Mouse (Mus musculus) thymus, postnatal 4 days (tissue): Measurements from ENCODE around the gene Zfp583.

Experiments used
- DNase-seq: peaks from one replicate; pipeline ENCODE4 v3.0.0; 2021

Gene Zfp583

GRCm38 (mm10) chr7:6285842-6286705, 45.0 kb downstream of the Zfp583 start, which contains the start of gene Zfp667:
Zfp667 (plus strand) TSS chr7:6286579.
- peak; percentile 100 for DNase-seq

GRCm38 (mm10) chr7:6285366-6285765, 45.7 kb downstream of the Zfp583 start:
- no peak for DNase-seq

- DNase-seq: peak; percentile 8
Observed at GRCm38 (mm10) chr7:6284442-6285012, 46.6 kb downstream of the Zfp583 start.

- peak; percentile 86 for DNase-seq
Observed at GRCm38 (mm10) chr7:6283451-6284075, 47.5 kb downstream of the Zfp583 start.

GRCm38 (mm10) chr7:6282749-6283148, 48.3 kb downstream of the Zfp583 start:
- DNase-seq: peak; percentile 88

GRCm38 (mm10) chr7:6277906-6278305, 53.2 kb downstream of the Zfp583 start:
- DNase-seq: no peak

GRCm38 (mm10) chr7:6265695-6266094, 65.4 kb downstream of the Zfp583 start:
- peak; percentile 74 for DNase-seq
